Mouse (Mus musculus) adrenal gland, postnatal 25 days (tissue): ENCODE results near the gene Olfr1264. TPM values are rescaled to one million over a fixed set of nuclear protein-coding genes. Genes with fewer than 3 reads are reported as not detected.

ENCODE experiments used
- DNase-seq: peaks from one replicate; pipeline ENCODE4 v3.0.0; 2021; ENCODE audit warnings: mixed read lengths
- long read RNA-seq: library from polyadenylated mRNA; stranded (forward); transcript quantifications from one replicate; pipeline ENCODE4 v2.0.0, GENCODE M21; 2021
- total RNA-seq: library from RNA; stranded (reverse); gene quantifications from 2 replicates; pipeline ENCODE4 v1.2.3, GENCODE M21; 2021

The Olfr1264 gene
- not detected in 2 replicates for total RNA-seq
- long read RNA-seq: 0 reads

- no peak for DNase-seq
Observed at GRCm38 (mm10) chr2:90025477-90025876, at the start of gene Olfr1264. Gene Olfr1264, minus strand, starts transcription at chr2:90025577.

GRCm38 (mm10) chr2:90070065-90070464, 44.7 kb upstream of the Olfr1264 start:
- no peak for DNase-seq

- no peak for DNase-seq
Observed at GRCm38 (mm10) chr2:90063494-90063893, 38.1 kb upstream of the Olfr1264 start, which contains the start of gene Olfr140. Gene Olfr140, minus strand, starts transcription at chr2:90063594.

- no peak for DNase-seq
Observed at GRCm38 (mm10) chr2:90035037-90035436, 9.7 kb upstream of the Olfr1264 start, which contains the start of gene Olfr1265. Gene Olfr1265, plus strand, starts transcription at chr2:90035337.

GRCm38 (mm10) chr2:90011831-90012230, 13.5 kb downstream of the Olfr1264 start, which contains the start of gene Olfr1263:
Gene Olfr1263, plus strand, starts transcription at chr2:90012131.
- no peak for DNase-seq

- DNase-seq: no peak
Observed at GRCm38 (mm10) chr2:89999845-90000244, 25.5 kb downstream of the Olfr1264 start, which contains the start of gene Olfr1262. Gene Olfr1262, plus strand, starts transcription at chr2:90000145.

- no peak for DNase-seq
Observed at GRCm38 (mm10) chr2:89990921-89991320, 34.5 kb downstream of the Olfr1264 start, which contains the start of gene Olfr1261. Gene Olfr1261, plus strand, starts transcription at chr2:89991221.

- no peak for DNase-seq
Observed at GRCm38 (mm10) chr2:89977709-89978108, 47.7 kb downstream of the Olfr1264 start.

- DNase-seq: no peak
Observed at GRCm38 (mm10) chr2:89974184-89974583, 51.2 kb downstream of the Olfr1264 start, which contains the start of gene Olfr1260. Gene Olfr1260, plus strand, starts transcription at chr2:89974340.

Other genes with a start within 250 kb of the Olfr1264 start
- gene Olfr1254, start 232.0 kb downstream of the Olfr1264 start, total RNA-seq: not detected in 2 replicates
- gene Olfr1255, start 213.5 kb downstream of the Olfr1264 start, total RNA-seq: not detected in 2 replicates
- gene Olfr1256, start 184.0 kb downstream of the Olfr1264 start, total RNA-seq: not detected in 2 replicates
- not detected in 2 replicates for gene Olfr48, start 177.4 kb downstream of the Olfr1264 start, total RNA-seq
- gene Olfr1257, start 147.1 kb downstream of the Olfr1264 start, total RNA-seq: not detected in 2 replicates
- gene Olfr1258, start 98.3 kb downstream of the Olfr1264 start, total RNA-seq: not detected in 2 replicates
- not detected in 2 replicates for gene Olfr1259, start 76.9 kb downstream of the Olfr1264 start, total RNA-seq
- not detected in 2 replicates for gene Olfr1260, start 51.2 kb downstream of the Olfr1264 start, total RNA-seq
- not detected in 2 replicates for gene Olfr1261, start 34.4 kb downstream of the Olfr1264 start, total RNA-seq
- not detected in 2 replicates for gene Olfr1262, start 25.4 kb downstream of the Olfr1264 start, total RNA-seq
- not detected in 2 replicates for gene Olfr1263, start 13.4 kb downstream of the Olfr1264 start, total RNA-seq
- not detected in 2 replicates for gene Olfr1265, start 9.8 kb upstream of the Olfr1264 start, total RNA-seq
- gene Olfr140, start 38.0 kb upstream of the Olfr1264 start, total RNA-seq: not detected in 2 replicates
- gene Olfr1269, start 95.8 kb upstream of the Olfr1264 start, total RNA-seq: not detected in 2 replicates
- gene Olfr32, start 116.7 kb upstream of the Olfr1264 start, total RNA-seq: not detected in 2 replicates
- not detected in 2 replicates for gene Olfr1270, start 127.5 kb upstream of the Olfr1264 start, total RNA-seq
- gene Olfr1506, start 198.9 kb upstream of the Olfr1264 start, total RNA-seq: 0.38 TPM in 1 of 2 replicates, not detected in the other
- gene Olfr142, start 232.0 kb upstream of the Olfr1264 start, total RNA-seq: not detected in 2 replicates
- not detected in 2 replicates for gene Olfr1271, start 245.5 kb upstream of the Olfr1264 start, total RNA-seq